Mouse (Mus musculus) ES-E14 (cell line): ENCODE measurements around the gene Usp49.

Experiments
- CHD2 ChIP-seq: IDR thresholded peaks from 2 replicates; pipeline ENCODE4 v1.6.1; 2014; ENCODE audit warnings: mild to moderate bottlenecking, low read depth, low read length, inconsistent platforms
- HCFC1 ChIP-seq: IDR thresholded peaks from 2 replicates; pipeline ENCODE4 v1.6.1; 2012; ENCODE audit warnings: low read length, inconsistent platforms, borderline replicate concordance; ENCODE audit not compliant: insufficient read depth
- ZC3H11A ChIP-seq: IDR thresholded peaks from 2 replicates; pipeline ENCODE4 v1.6.1; 2012; ENCODE audit warnings: low read depth, mild to moderate bottlenecking, inconsistent platforms, low read length, borderline replicate concordance
- ZNF384 ChIP-seq: IDR thresholded peaks from 2 replicates; pipeline ENCODE4 v1.6.1; 2012; ENCODE audit warnings: low read depth, low read length, inconsistent platforms

GRCm38 (mm10) chr17:47715037-47715436 lies 84.5 kb downstream of the Usp49 start:
- no peak for TF ChIP-seq HCFC1
- TF ChIP-seq ZC3H11A: no peak
- TF ChIP-seq CHD2: no peak
- no peak for TF ChIP-seq ZNF384
